Mouse (Mus musculus): ENCODE measurements around the gene Gm45233.

Gene Gm45233

GRCm38 (mm10) chr7:43511707-43512478 is 68.0 kb downstream of the Gm45233 start:
- DNase-seq (ENCODE audit: low spot score) = no peak

- no peak for DNase-seq (ENCODE audit: low spot score)
Measured at GRCm38 (mm10) chr7:43512519-43512918, 68.6 kb downstream of the Gm45233 start.
